Mouse (Mus musculus) kidney, adult 2 months (tissue): ENCODE results near the gene Gm8909. TPM values are rescaled to one million over a fixed set of nuclear protein-coding genes. Genes with fewer than 3 reads are reported as not detected.
"Not testable (repeated sequence)": the region's sequence is repeated elsewhere in the genome, so short reads cannot be mapped to it uniquely, and the experiment has no call there.

Source experiments
- DNase-seq: peaks from one replicate; pipeline ENCODE4 v3.0.0; 2021
- H3K27ac ChIP-seq: fragments of 200-500 bp; 2 replicates; pipeline ENCODE4 v1.5.1; 2012; ENCODE audit warnings: low read depth, low read length, control low read depth, inconsistent platforms; ENCODE audit not compliant: insufficient read depth
- H3K27me3 ChIP-seq: fragments of 200-500 bp; replicated peaks from 2 replicates; pipeline ENCODE4 v1.6.1; 2012; ENCODE audit warnings: mild to moderate bottlenecking, moderate library complexity, low read length, inconsistent platforms; ENCODE audit not compliant: control insufficient read depth, insufficient read depth
- H3K36me3 ChIP-seq: fragments of 200-500 bp; 2 replicates; pipeline ENCODE4 v1.6.1; 2012; ENCODE audit warnings: mild to moderate bottlenecking, moderate library complexity, low read length, inconsistent platforms; ENCODE audit not compliant: control insufficient read depth, insufficient read depth
- H3K4me1 ChIP-seq: fragments of 200-500 bp; 2 replicates; pipeline ENCODE4 v1.6.1; 2011; ENCODE audit warnings: low read length; ENCODE audit not compliant: control insufficient read depth, insufficient read depth
- H3K4me3 ChIP-seq: fragments of 200-500 bp; 2 replicates; pipeline ENCODE4 v1.5.1; 2011; ENCODE audit warnings: mild to moderate bottlenecking, low read depth, low read length, control low read depth; ENCODE audit not compliant: insufficient read depth
- CTCF ChIP-seq: fragments of 200-500 bp; conservative IDR thresholded peaks from 2 replicates; pipeline ENCODE4 v1.5.1; 2011; ENCODE audit warnings: low read depth, mild to moderate bottlenecking, control low read depth, low read length, moderate library complexity, mixed read lengths; ENCODE audit not compliant: insufficient read depth, insufficient read length
- POLR2A ChIP-seq: fragments of 200-500 bp; IDR thresholded peaks from one replicate; pipeline ENCODE4 v1.6.1; 2011; ENCODE audit warnings: low read depth, low read length, control low read depth
- WGBS: fragments of 180-500 bp; shearing (Covaris S2); methylation state at CpG from one replicate; pipeline ENCODE4 v1.1.7; 2018; 5-methylcytosine and 5-hydroxymethylcytosine counted together
- polyA plus RNA-seq: library from polyadenylated mRNA; depleted of rRNA; stranded (reverse); fragments of >200 nt; gene quantifications from 2 replicates; pipeline ENCODE4 v1.2.3, GENCODE M21; 2012

The Gm8909 gene
- polyA plus RNA-seq, 1 experiment, result not detected

DNA sequence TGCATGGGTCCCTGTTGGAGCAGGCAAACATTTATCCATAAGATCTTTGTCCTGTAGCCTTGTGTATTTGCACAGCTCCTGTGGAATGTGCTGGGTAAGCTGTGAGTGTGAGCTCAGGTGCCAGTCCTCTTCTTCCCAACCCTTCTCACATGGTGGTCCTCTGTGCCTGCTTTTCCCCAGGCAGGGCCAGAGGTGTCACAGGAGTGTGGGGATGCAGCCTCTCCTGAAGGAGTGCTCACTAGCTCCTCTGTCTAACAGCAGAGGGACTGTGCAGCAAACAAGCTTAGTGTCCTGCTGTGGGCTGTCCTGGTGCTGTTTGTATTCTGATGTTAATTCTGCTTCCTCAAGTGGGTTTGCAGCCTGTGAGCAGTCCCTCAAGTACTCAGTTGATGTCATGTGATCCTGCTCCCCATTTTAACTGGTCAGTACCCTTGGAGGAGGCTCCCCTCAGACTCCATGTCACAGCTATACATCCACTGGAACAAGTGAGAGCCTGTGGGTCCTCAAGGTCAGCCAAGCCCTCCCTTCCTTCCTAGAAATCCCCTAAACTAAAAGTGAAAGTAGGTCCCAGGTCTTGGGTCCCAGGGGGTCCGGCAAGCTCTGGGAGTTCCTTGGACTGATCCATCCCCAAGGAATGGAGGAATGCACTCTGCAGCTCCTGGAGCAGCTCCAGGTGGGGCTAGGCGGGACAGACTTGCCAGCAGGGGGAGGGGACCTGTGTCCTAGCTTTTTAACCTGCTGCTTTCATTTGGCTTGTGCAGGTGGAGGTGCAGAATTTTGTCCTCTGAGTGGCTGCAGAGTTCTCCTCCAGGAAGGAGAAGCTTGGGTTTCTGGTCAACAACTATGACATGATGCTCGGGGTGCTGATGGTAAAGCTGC is 13.8 kb downstream of the Gm8909 start:
- H3K27ac ChIP-seq, result no peak overlapping the region
- TF ChIP-seq CTCF (no peak), POLR2A (no peak)
- no peaks in the 10 kb centered on the region for H3K36me3 ChIP-seq
- no peak overlapping the region for H3K4me3 ChIP-seq
- H3K27me3 ChIP-seq, result 0 out of 2 replicates have a peak, but pooled peaks cover 3% of the 10 kb centered on the region
- H3K4me1 ChIP-seq, result 0 out of 2 replicates have a peak, but pooled peaks cover 2% of the 10 kb centered on the region
- DNase-seq, result no peak
- 21% methylated on average over 3 of the region's 3 CpGs for WGBS

GRCm38 (mm10) chr17:36151200-36151599 is 17.1 kb downstream of the Gm8909 start:
- not testable (repeated sequence) for H3K36me3 ChIP-seq, H3K27me3 ChIP-seq, H3K27ac ChIP-seq, H3K4me1 ChIP-seq, H3K4me3 ChIP-seq
- peak; percentile 27 for DNase-seq
- 28% methylated on average over 4 of the region's 4 CpGs for WGBS

- not testable (repeated sequence) for H3K27me3 ChIP-seq, H3K36me3 ChIP-seq, H3K4me1 ChIP-seq, H3K4me3 ChIP-seq, H3K27ac ChIP-seq, DNase-seq
- WGBS, result 93% methylated on average over 5 of the region's 5 CpGs
Measured at GRCm38 (mm10) chr17:36148468-36148867, 19.9 kb downstream of the Gm8909 start.

DNA sequence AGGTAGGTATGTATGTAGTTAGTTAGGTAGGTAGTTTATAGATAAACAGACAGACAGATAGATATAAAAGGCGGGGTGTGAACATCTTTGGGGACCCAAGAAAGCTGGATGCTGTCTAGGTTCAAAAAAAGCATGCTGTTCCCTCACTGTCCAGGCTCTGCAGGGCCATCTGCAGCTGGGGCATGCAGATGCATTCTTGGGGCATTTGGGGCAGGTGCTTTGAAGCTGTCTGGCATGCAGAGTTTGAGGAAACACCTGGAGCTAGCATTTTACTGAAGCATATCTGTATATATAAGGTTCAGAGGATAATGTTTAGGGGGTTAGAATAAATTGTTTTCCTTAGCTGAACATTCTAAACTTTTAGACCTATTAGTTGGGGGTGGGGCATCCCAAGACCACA is 21.4 kb downstream of the Gm8909 start:
- not testable (repeated sequence) for H3K4me1 ChIP-seq, H3K27ac ChIP-seq, H3K36me3 ChIP-seq, H3K4me3 ChIP-seq, H3K27me3 ChIP-seq, DNase-seq
- WGBS, result 77% methylated on average over 1 of the region's 1 CpGs

GRCm38 (mm10) chr17:36145861-36146156 is 22.5 kb downstream of the Gm8909 start:
- 7% methylated on average over 13 of the region's 13 CpGs for WGBS
- not testable (repeated sequence) for H3K27me3 ChIP-seq, H3K36me3 ChIP-seq, H3K27ac ChIP-seq, H3K4me1 ChIP-seq, DNase-seq
- H3K4me3 ChIP-seq, result peak overlapping the region; percentile 41; the same call in 1 of the 2 replicates

GRCm38 (mm10) chr17:36145111-36145860 is 23.1 kb downstream of the Gm8909 start:
- WGBS, result 1% methylated on average over 78 of the region's 78 CpGs
- peak overlapping the region; percentile 41 for H3K4me3 ChIP-seq
- TF ChIP-seq POLR2A (no peak), CTCF (no peak)
- no peak overlapping the region for H3K27ac ChIP-seq
- H3K27me3 ChIP-seq, result no peaks in the 10 kb centered on the region; the same call in none of the 2 replicates
- no peaks in the 10 kb centered on the region for H3K36me3 ChIP-seq
- no peak for DNase-seq
- H3K4me1 ChIP-seq, result no peaks in the 10 kb centered on the region

DNA sequence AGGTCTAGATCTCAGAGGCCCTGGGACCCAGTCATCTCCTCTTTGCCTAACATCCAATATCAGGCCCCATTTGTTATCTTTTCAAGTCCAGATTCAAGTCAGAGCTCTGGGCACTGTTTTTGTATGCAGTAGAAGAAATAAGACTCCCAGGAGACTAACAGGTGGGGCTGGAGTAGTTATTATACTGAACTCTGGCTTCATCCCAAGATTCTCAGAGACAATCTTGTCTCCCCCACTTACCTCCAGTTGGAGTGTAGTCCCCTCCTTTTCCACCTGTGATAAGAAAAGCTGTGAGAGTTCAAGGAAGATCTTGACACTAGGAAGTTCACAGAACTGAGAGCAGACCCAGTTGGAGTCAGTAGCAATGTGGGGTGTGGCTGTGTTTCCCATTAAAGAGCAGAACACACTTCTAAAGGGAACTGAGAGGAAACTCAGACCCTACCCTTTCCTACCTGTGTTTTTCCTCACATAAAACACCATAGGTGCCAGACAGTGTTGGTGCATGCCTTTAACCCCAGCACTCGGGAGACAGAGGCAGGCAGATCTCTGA is 32.0 kb downstream of the Gm8909 start:
- not testable (repeated sequence) for H3K4me3 ChIP-seq, H3K36me3 ChIP-seq, DNase-seq, H3K27ac ChIP-seq, H3K4me1 ChIP-seq, H3K27me3 ChIP-seq
- WGBS, result 85% methylated on average over 1 of the region's 1 CpGs

DNA sequence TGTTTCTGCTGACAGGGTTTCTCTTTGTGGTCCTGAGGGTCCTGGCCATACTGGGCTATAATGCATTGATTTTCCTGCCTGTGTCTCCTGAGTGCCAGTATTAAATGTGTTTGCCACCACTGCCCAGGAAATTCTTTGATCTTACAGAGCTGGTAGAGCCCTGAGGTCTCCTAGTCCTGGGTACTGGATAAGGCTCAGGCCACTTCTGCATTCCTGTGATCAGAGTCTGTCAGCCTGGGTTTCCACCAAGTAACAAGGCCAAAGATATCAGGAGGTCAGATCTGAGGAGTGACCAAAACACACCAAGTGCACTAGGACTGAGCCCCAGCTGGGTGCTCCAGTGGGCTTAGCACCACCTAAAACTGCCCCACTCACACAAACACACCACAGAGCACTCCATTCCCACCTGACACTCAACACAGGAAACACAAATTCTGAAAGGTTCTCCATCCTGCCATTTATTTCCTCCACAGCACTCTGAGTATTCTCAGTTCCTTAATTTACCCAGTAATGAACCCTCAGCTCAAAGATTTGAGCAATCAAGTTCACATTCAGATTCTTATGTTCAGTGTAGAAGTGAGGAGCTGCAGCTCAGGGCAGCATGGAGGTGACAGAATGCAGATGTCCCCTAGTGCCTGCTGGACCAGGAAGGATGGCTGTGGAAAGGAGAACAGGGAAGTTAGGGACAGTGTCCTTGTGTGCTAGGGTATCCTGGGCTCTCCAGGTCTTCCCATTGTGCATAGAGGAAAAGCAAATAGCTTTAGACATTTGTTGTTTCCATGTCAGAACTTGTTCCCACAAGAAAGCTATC is 32.7 kb downstream of the Gm8909 start:
- not testable (repeated sequence) for H3K27me3 ChIP-seq, H3K4me3 ChIP-seq, DNase-seq, H3K27ac ChIP-seq, H3K36me3 ChIP-seq, H3K4me1 ChIP-seq
